Mouse (Mus musculus): ENCODE measurements around the gene Nsun7.

DNA sequence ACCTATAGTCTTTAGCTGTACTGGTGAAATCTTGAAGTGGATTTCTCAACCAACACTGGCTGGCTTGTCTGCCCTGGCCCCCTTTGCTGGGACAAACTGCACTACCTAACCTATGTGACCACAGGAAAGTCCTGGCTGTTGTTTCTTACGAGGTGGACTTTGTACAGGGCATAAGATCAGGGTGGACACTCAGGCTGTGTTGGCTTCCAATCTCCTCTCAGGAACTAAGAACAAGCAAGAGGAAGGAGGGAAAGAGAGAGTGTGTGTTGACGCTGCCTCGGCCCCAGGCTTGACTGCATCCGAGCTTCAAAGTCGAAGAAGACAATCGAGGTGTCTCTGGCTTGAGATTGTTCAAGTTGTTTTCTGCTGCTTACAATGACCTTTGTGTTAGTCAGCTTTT is 87.1 kb downstream of the Nsun7 start:
- no peak for TF ChIP-seq POLR2A (IDR thresholded peaks at IDR 0.05; ENCODE audit: low read depth, low read length)
- TF ChIP-seq CTCF (IDR thresholded peaks at IDR 0.05; ENCODE audit: extremely low read depth, insufficient read depth, insufficient read length, insufficient replicate concordance): no peak

Data from spleen, adult 2 months (tissue).